Mouse (Mus musculus) spleen, adult 2 months (tissue): ENCODE data around the gene Hdhd3. TPM values are rescaled to one million over a fixed set of nuclear protein-coding genes. Genes with fewer than 3 reads are reported as not detected.

ENCODE experiments used
- DNase-seq, 2 experiments: peaks; one replicate each; pipeline versions ENCODE4 v3.0.0 to v3.0.0-alpha.2; 2012 to 2021; ENCODE audit warnings: low spot score in 2 of 2, low read depth in 1 of 2
- H3K27ac ChIP-seq: fragments of 200-500 bp; 2 replicates; pipeline ENCODE4 v1.5.1; 2012; ENCODE audit warnings: low read length, inconsistent platforms; ENCODE audit not compliant: insufficient read depth
- H3K27me3 ChIP-seq: fragments of 200-500 bp; 2 replicates; pipeline ENCODE4 v1.6.1; 2012; ENCODE audit warnings: mild to moderate bottlenecking, moderate library complexity, low read length, inconsistent platforms; ENCODE audit not compliant: control insufficient read depth, insufficient read depth
- H3K36me3 ChIP-seq: fragments of 200-500 bp; 2 replicates; pipeline ENCODE4 v1.6.1; 2012; ENCODE audit warnings: mild to moderate bottlenecking, low read length, inconsistent platforms; ENCODE audit not compliant: control insufficient read depth, insufficient read depth
- H3K4me1 ChIP-seq: fragments of 200-500 bp; 2 replicates; pipeline ENCODE4 v1.6.1; 2011; ENCODE audit warnings: inconsistent platforms; ENCODE audit not compliant: control insufficient read depth, insufficient read depth, insufficient read length
- H3K4me3 ChIP-seq: fragments of 200-500 bp; 2 replicates; pipeline ENCODE4 v1.5.1; 2011; ENCODE audit warnings: mild to moderate bottlenecking, inconsistent platforms; ENCODE audit not compliant: insufficient read depth, insufficient read length; ENCODE audit errors: extremely low read depth
- CTCF ChIP-seq: fragments of 200-500 bp; IDR thresholded peaks from 2 replicates; pipeline ENCODE4 v1.5.1; 2011; ENCODE audit warnings: mild to moderate bottlenecking, inconsistent platforms; ENCODE audit not compliant: insufficient read depth, insufficient read length, insufficient replicate concordance; ENCODE audit errors: extremely low read depth
- POLR2A ChIP-seq: fragments of 200-500 bp; IDR thresholded peaks from 2 replicates; pipeline ENCODE4 v1.6.1; 2011; ENCODE audit warnings: low read depth, low read length, inconsistent platforms
- WGBS: fragments of 180-500 bp; shearing (Covaris S2); methylation state at CpG from one replicate; pipeline ENCODE4 v1.1.7; 2018; 5-methylcytosine and 5-hydroxymethylcytosine counted together
- polyA plus RNA-seq: library from polyadenylated mRNA; depleted of rRNA; stranded (reverse); fragments of >200 nt; gene quantifications from 2 replicates; pipeline ENCODE4 v1.2.3, GENCODE M21; 2012

The Hdhd3 gene
- polyA plus RNA-seq, 1 experiment = 1.9 TPM

GRCm38 (mm10) chr4:62514995-62515394 lies 11.7 kb upstream of the Hdhd3 start:
- no peaks in the 10 kb centered on the region for H3K27me3 ChIP-seq
- peaks cover 9% of the 10 kb centered on the region; the same call in 1 of the 2 replicates for H3K4me1 ChIP-seq
- WGBS = 82% methylated on average over 7 of the region's 7 CpGs
- peak overlapping the region; percentile 18; the same call in 1 of the 2 replicates for H3K4me3 ChIP-seq
- peak overlapping the region; percentile 37; the same call in 1 of the 2 replicates for H3K27ac ChIP-seq
- no peak for DNase-seq
- peaks cover 29% of the 10 kb centered on the region for H3K36me3 ChIP-seq
- TF ChIP-seq POLR2A (no peak), CTCF (no peak)

GRCm38 (mm10) chr4:62513998-62514506 lies 10.8 kb upstream of the Hdhd3 start:
- DNase-seq = no peak
- WGBS = 73% methylated on average over 11 of the region's 11 CpGs
- Histone ChIP-seq H3K27me3 (no peaks in the 10 kb centered on the region), H3K4me1 (peaks cover 9% of the 10 kb centered on the region; the same call in 1 of the 2 replicates), H3K36me3 (peaks cover 33% of the 10 kb centered on the region), H3K4me3 (no peak overlapping the region), H3K27ac (no peak overlapping the region)
- no peak for TF ChIP-seq CTCF
- no peak for TF ChIP-seq POLR2A

GRCm38 (mm10) chr4:62509946-62510345 lies 6.7 kb upstream of the Hdhd3 start:
- DNase-seq = no peak
- H3K27me3 ChIP-seq = no peaks in the 10 kb centered on the region
- no peak for TF ChIP-seq POLR2A
- no peak for TF ChIP-seq CTCF
- peaks cover 40% of the 10 kb centered on the region for H3K36me3 ChIP-seq
- no peaks in the 10 kb centered on the region for H3K4me1 ChIP-seq
- 98% methylated on average over 11 of the region's 11 CpGs for whole genome bisulfite sequencing
- no peak overlapping the region for H3K4me3 ChIP-seq
- no peak overlapping the region for H3K27ac ChIP-seq

GRCm38 (mm10) chr4:62508839-62509238 lies 5.6 kb upstream of the Hdhd3 start:
- no peak for TF ChIP-seq CTCF
- TF ChIP-seq POLR2A = no peak
- no peak overlapping the region for H3K4me3 ChIP-seq
- WGBS = 94% methylated on average over 5 of the region's 5 CpGs
- no peaks in the 10 kb centered on the region for H3K27me3 ChIP-seq
- H3K4me1 ChIP-seq = no peaks in the 10 kb centered on the region
- peaks cover 39% of the 10 kb centered on the region for H3K36me3 ChIP-seq
- no peak overlapping the region for H3K27ac ChIP-seq
- no peak for DNase-seq

GRCm38 (mm10) chr4:62506798-62507197 lies 3.5 kb upstream of the Hdhd3 start:
- no peaks in the 10 kb centered on the region for H3K4me1 ChIP-seq
- H3K27ac ChIP-seq = no peak overlapping the region
- TF ChIP-seq POLR2A = no peak
- peak; percentile 40; the same call in 1 of the 2 replicates for TF ChIP-seq CTCF
- H3K36me3 ChIP-seq = peaks cover 23% of the 10 kb centered on the region
- no peak overlapping the region for H3K4me3 ChIP-seq
- DNase-seq = peak in 1 of 2 experiments; percentile 39
- 35% methylated on average over 2 of the region's 2 CpGs for WGBS
- no peaks in the 10 kb centered on the region for H3K27me3 ChIP-seq

- 82% methylated on average over 3 of the region's 3 CpGs for WGBS
- H3K36me3 ChIP-seq = peaks cover 17% of the 10 kb centered on the region
- no peak for DNase-seq
- H3K4me1 ChIP-seq = no peaks in the 10 kb centered on the region
- no peak overlapping the region for H3K27ac ChIP-seq
- H3K4me3 ChIP-seq = no peak overlapping the region
- TF ChIP-seq POLR2A = no peak
- TF ChIP-seq CTCF = no peak
- H3K27me3 ChIP-seq = no peaks in the 10 kb centered on the region
Measured at GRCm38 (mm10) chr4:62505991-62506390, 2.7 kb upstream of the Hdhd3 start.

- 49% methylated on average over 7 of the region's 7 CpGs for whole genome bisulfite sequencing
- H3K36me3 ChIP-seq = no peaks in the 10 kb centered on the region
- no peak for DNase-seq
- H3K27ac ChIP-seq = no peak overlapping the region
- no peak overlapping the region for H3K4me3 ChIP-seq
- TF ChIP-seq POLR2A = no peak
- TF ChIP-seq CTCF = no peak
- no peaks in the 10 kb centered on the region for H3K27me3 ChIP-seq
- H3K4me1 ChIP-seq = no peaks in the 10 kb centered on the region
Measured at GRCm38 (mm10) chr4:62502969-62503368, 298 bp downstream of the Hdhd3 start.
